Mouse (Mus musculus) adrenal gland, adult 2 months (tissue): ENCODE data around the gene Stx1b. TPM values are rescaled to one million over a fixed set of nuclear protein-coding genes. Genes with fewer than 3 reads are reported as not detected.
A peak's percentile ranks its signal among the peaks of the same experiment; 100 is the strongest.

Source experiments
- DNase-seq: peaks from one replicate; pipeline ENCODE4 v3.0.0; 2021
- polyA plus RNA-seq: library from polyadenylated mRNA; depleted of rRNA; stranded (reverse); fragments of >200 nt; gene quantifications from 2 replicates; pipeline ENCODE4 v1.2.3, GENCODE M21; 2012
- total RNA-seq, 2 experiments: library from RNA; stranded (reverse); gene quantifications; 2 replicates each; pipeline ENCODE4 v1.2.3; 2021

Gene Stx1b
- total and polyA plus RNA-seq, 3 experiments = 5.0 to 8.5 (median 6.9) TPM

GRCm38 (mm10) chr7:127817053-127817452 is 7.3 kb downstream of the Stx1b start:
- no peak for DNase-seq

GRCm38 (mm10) chr7:127815954-127816821 is 8.2 kb downstream of the Stx1b start:
- peak; percentile 63 for DNase-seq

- no peak for DNase-seq
Measured at GRCm38 (mm10) chr7:127815116-127815665, 9.2 kb downstream of the Stx1b start.

GRCm38 (mm10) chr7:127814241-127814921 is 10.0 kb downstream of the Stx1b start:
- DNase-seq = peak; percentile 79

- DNase-seq = peak; percentile 49
Measured at GRCm38 (mm10) chr7:127813821-127814220, 10.5 kb downstream of the Stx1b start.

GRCm38 (mm10) chr7:127812292-127812691 is 12.1 kb downstream of the Stx1b start:
- DNase-seq = peak; percentile 79

GRCm38 (mm10) chr7:127811240-127811639 is 13.1 kb downstream of the Stx1b start:
- no peak for DNase-seq

- DNase-seq = no peak
Measured at GRCm38 (mm10) chr7:127810650-127811049, 13.7 kb downstream of the Stx1b start.

- DNase-seq = no peak
Measured at GRCm38 (mm10) chr7:127809846-127810245, 14.5 kb downstream of the Stx1b start.

- DNase-seq = no peak
Measured at GRCm38 (mm10) chr7:127808821-127809220, 15.5 kb downstream of the Stx1b start.

- no peak for DNase-seq
Measured at GRCm38 (mm10) chr7:127802313-127802712, 22.0 kb downstream of the Stx1b start.

GRCm38 (mm10) chr7:127801010-127801621 is 23.2 kb downstream of the Stx1b start:
- DNase-seq = peak; percentile 56

- DNase-seq = peak; percentile 95
Measured at GRCm38 (mm10) chr7:127800435-127801009, 23.8 kb downstream of the Stx1b start, which contains the start of gene Hsd3b7. Hsd3b7 (plus strand) TSS chr7:127800604.

- peak; percentile 17 for DNase-seq
Measured at GRCm38 (mm10) chr7:127799738-127800137, 24.6 kb downstream of the Stx1b start.

GRCm38 (mm10) chr7:127799211-127799610 is 25.1 kb downstream of the Stx1b start:
- DNase-seq = no peak

- DNase-seq = no peak
Measured at GRCm38 (mm10) chr7:127798591-127798990, 25.8 kb downstream of the Stx1b start.

GRCm38 (mm10) chr7:127797076-127797845 is 27.1 kb downstream of the Stx1b start:
- no peak for DNase-seq

- DNase-seq = no peak
Measured at GRCm38 (mm10) chr7:127785308-127785707, 39.0 kb downstream of the Stx1b start, which contains the start of gene Gm49388. Gm49388 (plus strand) TSS chr7:127785608.

- no peak for DNase-seq
Measured at GRCm38 (mm10) chr7:127778350-127778749, 46.0 kb downstream of the Stx1b start.

GRCm38 (mm10) chr7:127777474-127778266 is 46.7 kb downstream of the Stx1b start:
- peak; percentile 83 for DNase-seq
